Mouse (Mus musculus) adipocyte (in vitro differentiated cells): ENCODE measurements at regions not wholly inside any gene's neighbourhood (a gene's known extent, or its start where the extent isn't known, plus 50 kb on each side); places are given as distances from the start of the nearest gene placed in this dataset.

Source experiments
- DNase-seq: peaks from one replicate; pipeline ENCODE4 v3.0.0-alpha.2; 2016; ENCODE audit warnings: low spot score

- DNase-seq: no peak
These were observed 78.6 kb upstream of the Nkx1-1 start for GRCm38 (mm10) chr5:33512253-33512884.

- no peak for DNase-seq
These were observed 77.9 kb upstream of the Nkx1-1 start for GRCm38 (mm10) chr5:33511529-33512252.

GRCm38 (mm10) chr5:33505786-33506185, 72.0 kb upstream of the Nkx1-1 start:
- no peak for DNase-seq

- DNase-seq: no peak
These were observed 68.1 kb upstream of the Nkx1-1 start for GRCm38 (mm10) chr5:33501735-33502495.

- no peak for DNase-seq
These were observed 67.4 kb upstream of the Nkx1-1 start for GRCm38 (mm10) chr5:33501211-33501610.

- DNase-seq: peak; percentile 70
These were observed 62.2 kb upstream of the Nkx1-1 start for GRCm38 (mm10) chr5:33495900-33496529.

- no peak for DNase-seq
These were observed 61.5 kb upstream of the Nkx1-1 start for GRCm38 (mm10) chr5:33495276-33495675.

GRCm38 (mm10) chr5:33492604-33493315, 59.0 kb upstream of the Nkx1-1 start:
- DNase-seq: no peak

GRCm38 (mm10) chr5:33489286-33489685, 55.5 kb upstream of the Nkx1-1 start:
- DNase-seq: no peak

- DNase-seq: no peak
These were observed 54.4 kb upstream of the Nkx1-1 start for GRCm38 (mm10) chr5:33488152-33488561.

- no peak for DNase-seq
These were observed 52.0 kb upstream of the Nkx1-1 start for GRCm38 (mm10) chr5:33485765-33486164.
